Mouse (Mus musculus) cerebellum, adult 2 months (tissue): ENCODE data around the gene Med27. TPM values are rescaled to one million over a fixed set of nuclear protein-coding genes. Genes with fewer than 3 reads are reported as not detected.

Experiments
- DNase-seq, 2 experiments: peaks; one replicate each; pipeline ENCODE4 v3.0.0; 2021
- H3K27ac ChIP-seq: fragments of 200-500 bp; 2 replicates; pipeline ENCODE4 v1.5.1; 2012; ENCODE audit warnings: low read length, control low read depth, inconsistent platforms; ENCODE audit not compliant: insufficient read depth
- H3K27me3 ChIP-seq: fragments of 200-500 bp; 2 replicates; pipeline ENCODE4 v1.6.1; 2012; ENCODE audit warnings: inconsistent platforms, mild to moderate bottlenecking, low read length, moderate library complexity; ENCODE audit not compliant: control insufficient read depth, insufficient read depth
- H3K4me1 ChIP-seq: fragments of 200-500 bp; 2 replicates; pipeline ENCODE4 v1.6.1; 2011; ENCODE audit warnings: low read length; ENCODE audit not compliant: control insufficient read depth, insufficient read depth
- H3K4me3 ChIP-seq: fragments of 200-500 bp; replicated peaks from 2 replicates; pipeline ENCODE3; 2011; ENCODE audit warnings: mild to moderate bottlenecking, low read depth, low read length, control low read depth; ENCODE audit not compliant: insufficient read depth
- CTCF ChIP-seq: fragments of 200-500 bp; IDR thresholded peaks from 2 replicates; pipeline ENCODE4 v1.5.1; 2011; ENCODE audit warnings: low read depth, mild to moderate bottlenecking, control low read depth, low read length, moderate library complexity, borderline replicate concordance; ENCODE audit not compliant: insufficient read depth
- POLR2A ChIP-seq: fragments of 200-500 bp; IDR thresholded peaks from 2 replicates; pipeline ENCODE4 v1.6.1; 2011; ENCODE audit warnings: low read length, control low read depth, borderline replicate concordance; ENCODE audit not compliant: insufficient read depth
- WGBS: fragments of 180-500 bp; shearing (Covaris S2); methylation state at CpG from one replicate; pipeline ENCODE4 v1.1.7; 2018; 5-methylcytosine and 5-hydroxymethylcytosine counted together
- polyA plus RNA-seq: library from polyadenylated mRNA; depleted of rRNA; stranded (reverse); fragments of >200 nt; gene quantifications from 2 replicates; pipeline ENCODE4 v1.2.3, GENCODE M21; 2012

The Med27 gene
- polyA plus RNA-seq, 1 experiment: 45.3 TPM

- no peak for TF ChIP-seq POLR2A
- no peak for TF ChIP-seq CTCF
- no peak overlapping the region for H3K27ac ChIP-seq
- no peak overlapping the region for H3K4me3 ChIP-seq
- DNase-seq: no peak
- 0 out of 2 replicates have a peak, but pooled peaks cover 6% of the 10 kb centered on the region for H3K4me1 ChIP-seq
- H3K27me3 ChIP-seq: no peaks in the 10 kb centered on the region
- 86% methylated on average over 4 of the region's 4 CpGs for WGBS
Measured at GRCm38 (mm10) chr2:29501381-29501780, 154.8 kb downstream of the Med27 start.

- Histone ChIP-seq H3K27ac (no peak overlapping the region), H3K4me1 (0 out of 2 replicates have a peak, but pooled peaks cover 6% of the 10 kb centered on the region), H3K27me3 (no peaks in the 10 kb centered on the region), H3K4me3 (no peak overlapping the region)
- DNase-seq: no peak
- 85% methylated on average over 6 of the region's 6 CpGs for WGBS
- TF ChIP-seq CTCF (no peak), POLR2A (no peak)
Measured at GRCm38 (mm10) chr2:29504848-29505247, 158.2 kb downstream of the Med27 start.

- DNase-seq: no peak
- whole genome bisulfite sequencing: 84% methylated on average over 4 of the region's 4 CpGs
- Histone ChIP-seq H3K27me3 (no peaks in the 10 kb centered on the region), H3K4me1 (0 out of 2 replicates have a peak, but pooled peaks cover 6% of the 10 kb centered on the region), H3K27ac (no peak overlapping the region), H3K4me3 (no peak overlapping the region)
- TF ChIP-seq CTCF (no peak), POLR2A (no peak)
Measured at GRCm38 (mm10) chr2:29506411-29506810, 159.8 kb downstream of the Med27 start.

DNA sequence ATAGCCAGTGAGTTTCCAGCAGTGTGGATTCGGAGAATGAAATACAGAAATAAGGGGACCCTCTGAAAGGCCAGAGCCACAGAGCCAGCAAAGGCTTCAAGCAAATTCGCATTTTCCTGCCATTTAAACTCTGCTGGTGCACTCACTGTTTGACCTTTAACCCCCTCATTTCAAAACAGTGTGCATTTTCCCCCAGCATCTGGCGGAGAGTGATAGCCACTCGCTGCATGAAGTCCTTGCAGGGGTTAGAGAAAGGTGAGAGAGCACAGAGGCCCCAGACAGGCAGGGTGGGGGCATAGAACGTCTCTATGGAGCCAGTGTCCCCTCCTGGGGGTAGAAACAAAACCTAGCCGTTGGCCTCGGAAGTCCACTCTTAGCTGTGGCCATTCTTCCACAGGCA, 166.5 kb downstream of the Med27 start:
- Histone ChIP-seq H3K4me1 (peaks cover 36% of the 10 kb centered on the region), H3K27me3 (no peaks in the 10 kb centered on the region), H3K27ac (no peak overlapping the region), H3K4me3 (no peak overlapping the region)
- TF ChIP-seq POLR2A: no peak
- no peak for TF ChIP-seq CTCF
- 84% methylated on average over 7 of the region's 7 CpGs for WGBS
- DNase-seq: no peak

DNA sequence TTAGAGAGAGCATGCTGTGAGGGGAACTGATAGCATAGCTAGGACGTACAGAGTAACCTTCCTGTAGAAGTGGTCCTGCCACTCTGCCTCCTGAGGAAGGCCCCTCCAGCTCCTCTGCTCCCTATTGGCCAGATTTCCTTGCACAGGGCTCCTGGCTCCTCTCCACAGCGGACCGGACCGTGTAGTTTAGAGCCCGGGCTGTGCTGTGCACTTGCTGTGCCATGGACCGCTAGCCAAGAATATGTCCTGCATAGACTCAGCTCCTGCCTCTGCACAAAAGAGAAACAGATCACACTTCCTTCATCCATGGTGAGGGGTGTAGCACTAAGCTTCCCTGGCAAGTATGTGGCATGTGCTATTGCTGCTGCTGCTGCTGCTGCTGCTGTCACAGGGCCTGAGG, 168.2 kb downstream of the Med27 start:
- Histone ChIP-seq H3K27me3 (no peaks in the 10 kb centered on the region), H3K27ac (no peak overlapping the region), H3K4me1 (peaks cover 47% of the 10 kb centered on the region), H3K4me3 (no peak overlapping the region)
- no peak for TF ChIP-seq POLR2A
- TF ChIP-seq CTCF: no peak
- WGBS: 62% methylated on average over 6 of the region's 6 CpGs
- DNase-seq: no peak

GRCm38 (mm10) chr2:29515831-29516447, 169.3 kb downstream of the Med27 start:
- Histone ChIP-seq H3K4me3 (no peak overlapping the region), H3K27ac (no peak overlapping the region), H3K27me3 (no peaks in the 10 kb centered on the region), H3K4me1 (peaks cover 58% of the 10 kb centered on the region)
- TF ChIP-seq CTCF: no peak
- TF ChIP-seq POLR2A: no peak
- WGBS: 63% methylated on average over 4 of the region's 4 CpGs
- DNase-seq: peak; percentile 78 to 87

GRCm38 (mm10) chr2:29516621-29517170, 170.1 kb downstream of the Med27 start:
- H3K27ac ChIP-seq: no peak overlapping the region
- TF ChIP-seq CTCF (no peak), POLR2A (no peak)
- H3K4me1 ChIP-seq: peaks cover 64% of the 10 kb centered on the region
- 70% methylated on average over 9 of the region's 9 CpGs for WGBS
- no peaks in the 10 kb centered on the region for H3K27me3 ChIP-seq
- H3K4me3 ChIP-seq: no peak overlapping the region
- no peak for DNase-seq

DNA sequence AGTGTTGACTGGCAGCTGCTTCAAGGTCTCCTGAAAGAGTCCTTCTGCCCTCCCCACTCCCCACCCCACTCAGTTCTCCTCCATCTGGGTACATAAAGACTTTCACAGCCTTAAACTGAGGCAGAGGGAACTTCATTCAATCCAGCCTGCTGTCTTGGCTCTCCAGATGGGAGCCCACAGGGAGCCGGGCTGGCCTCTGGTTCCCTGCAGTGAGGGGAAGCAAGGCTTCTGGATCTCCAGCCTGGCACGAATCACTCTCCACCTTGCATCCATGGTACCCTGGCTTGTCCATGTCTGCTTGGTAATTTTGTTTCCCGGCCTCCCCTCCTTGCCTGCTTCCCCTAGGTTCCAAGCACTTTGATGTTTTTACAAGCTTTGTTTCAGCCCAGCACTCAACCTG, 172.8 kb downstream of the Med27 start:
- H3K4me1 ChIP-seq: peaks cover 70% of the 10 kb centered on the region
- H3K27ac ChIP-seq: no peak overlapping the region
- DNase-seq: peak; percentile 47 to 52
- no peak overlapping the region for H3K4me3 ChIP-seq
- no peaks in the 10 kb centered on the region for H3K27me3 ChIP-seq
- no peak for TF ChIP-seq CTCF
- no peak for TF ChIP-seq POLR2A
- WGBS: 8% methylated on average over 3 of the region's 3 CpGs
